Mouse (Mus musculus): Measurements from ENCODE around the gene Olfr1033.

- TF ChIP-seq CTCF (conservative IDR thresholded peaks at IDR 0.05; ENCODE audit: low read length), result no peak
- no peak for TF ChIP-seq NANOG (IDR thresholded peaks at IDR 0.05; ENCODE audit: borderline replicate concordance, low read length)
- TF ChIP-seq POU5F1 (IDR thresholded peaks at IDR 0.05; ENCODE audit: borderline replicate concordance, low read length), result no peak
Observed at GRCm38 (mm10) chr2:85990004-85990403, 30.4 kb upstream of the Olfr1033 start, which contains the start of gene Olfr1031.

Data from E14TG2a.4 (cell line).